Mouse (Mus musculus): ENCODE data around the gene Rgs16. TPM values are rescaled to one million over a fixed set of nuclear protein-coding genes. Genes with fewer than 3 reads are reported as not detected.

Gene Rgs16
- polyA plus RNA-seq, 1 experiment from 2014 or later: 4.0 TPM

DNA sequence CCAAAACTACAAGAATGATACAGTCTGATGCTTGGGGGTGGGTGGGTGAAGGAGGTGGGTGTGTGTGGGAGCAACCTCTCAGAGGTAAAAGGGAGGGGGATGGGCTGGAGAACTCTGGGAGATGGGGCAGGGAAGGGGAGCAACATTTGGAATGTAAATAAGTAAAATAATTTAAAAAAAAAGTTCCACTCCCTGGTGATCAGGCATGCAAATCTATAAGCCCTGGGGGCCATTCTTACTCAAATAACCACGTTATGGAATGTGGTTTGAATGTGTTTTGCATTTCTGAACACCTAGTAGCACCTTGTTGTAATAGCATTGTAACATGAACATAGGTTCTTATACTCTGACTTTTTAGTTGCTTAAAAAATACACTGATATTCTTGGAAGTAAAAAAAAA is 43.2 kb downstream of the Rgs16 start:
- H3K4me1 ChIP-seq (replicated peaks; ENCODE audit: insufficient read depth, low read length): no peaks in the 10 kb centered on the region
- WGBS: 23% methylated on average over 1 of the region's 1 CpGs
- H3K9ac ChIP-seq (ENCODE audit: low read depth, low read length): no peak overlapping the region
- H3K27ac ChIP-seq: no peak overlapping the region
- no peaks in the 10 kb centered on the region for H3K36me3 ChIP-seq (ENCODE audit: insufficient read depth, low read length)
- no peak for TF ChIP-seq CTCF (IDR thresholded peaks at IDR 0.05; ENCODE audit: low read depth)
- H3K4me2 ChIP-seq (ENCODE audit: low read length): no peak overlapping the region
- no peak overlapping the region for H3K4me3 ChIP-seq (replicated peaks; ENCODE audit: low read depth, low read length)
- DNase-seq (ENCODE audit: low spot score) (no peak), ATAC-seq (replicated peaks; ENCODE audit: low FRiP score, low read depth) (no peak)
- no peaks in the 10 kb centered on the region for H3K27me3 ChIP-seq (ENCODE audit: insufficient read depth, low read length)
- no peaks in the 10 kb centered on the region for H3K9me3 ChIP-seq (replicated peaks; ENCODE audit: low read length)

DNA sequence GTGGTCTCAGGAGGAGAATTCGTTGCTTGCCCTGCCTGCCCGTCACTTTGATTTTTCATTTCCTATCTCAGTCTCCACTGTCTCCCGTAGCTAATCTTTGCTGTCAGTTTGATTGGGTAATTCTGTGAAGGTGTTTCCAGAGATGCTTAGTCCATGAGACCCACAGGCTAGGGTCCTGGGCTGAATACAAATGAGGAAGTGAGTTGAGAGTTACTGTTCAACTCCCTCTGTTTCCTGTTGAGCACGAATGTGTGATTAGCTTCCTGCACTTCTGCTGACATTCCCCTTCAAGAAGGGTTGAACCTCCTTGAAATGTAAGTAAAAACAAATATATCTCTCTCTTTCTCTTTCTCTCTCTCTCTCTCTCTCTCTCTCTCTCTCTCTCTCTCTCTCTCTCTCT is 45.5 kb downstream of the Rgs16 start:
- WGBS: 63% methylated on average over 4 of the region's 4 CpGs
- Histone ChIP-seq H3K36me3 (ENCODE audit: insufficient read depth, low read length) (no peaks in the 10 kb centered on the region), H3K27me3 (ENCODE audit: insufficient read depth, low read length) (no peaks in the 10 kb centered on the region), H3K9ac (ENCODE audit: low read depth, low read length) (no peak overlapping the region), H3K4me2 (ENCODE audit: low read length) (no peak overlapping the region), H3K27ac (no peak overlapping the region), H3K9me3 (replicated peaks; ENCODE audit: low read length) (no peaks in the 10 kb centered on the region), H3K4me1 (replicated peaks; ENCODE audit: insufficient read depth, low read length) (no peaks in the 10 kb centered on the region), H3K4me3 (replicated peaks; ENCODE audit: low read depth, low read length) (no peak overlapping the region)
- ATAC-seq (replicated peaks; ENCODE audit: low FRiP score, low read depth): no peak
- no peak for DNase-seq (ENCODE audit: low spot score)
- no peak for TF ChIP-seq CTCF (IDR thresholded peaks at IDR 0.05; ENCODE audit: low read depth)

DNA sequence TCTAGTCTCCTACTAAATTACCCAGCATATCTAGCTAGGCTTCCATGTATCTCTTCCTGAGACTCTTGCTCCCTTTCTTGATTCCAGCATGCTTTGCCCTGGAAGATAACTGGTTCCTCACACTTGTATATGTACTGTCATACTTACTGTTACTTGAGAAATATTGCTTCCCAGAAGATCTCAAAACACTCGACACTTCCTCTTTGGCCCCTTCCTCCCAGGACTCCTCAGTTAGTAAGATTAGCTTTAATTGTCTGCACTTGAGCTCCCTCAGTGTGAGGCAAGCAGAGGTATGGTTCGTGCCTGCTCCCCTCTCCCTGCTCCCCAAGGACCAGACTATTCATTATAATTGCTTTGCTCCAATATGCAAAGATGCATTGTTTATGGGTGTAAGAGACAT is 50.6 kb downstream of the Rgs16 start:
- no peaks in the 10 kb centered on the region for H3K27me3 ChIP-seq (ENCODE audit: insufficient read depth, low read length)
- ATAC-seq (replicated peaks; ENCODE audit: low FRiP score, low read depth): no peak
- WGBS: 55% methylated on average over 2 of the region's 2 CpGs
- H3K9me3 ChIP-seq (replicated peaks; ENCODE audit: low read length): no peaks in the 10 kb centered on the region
- no peaks in the 10 kb centered on the region for H3K36me3 ChIP-seq (ENCODE audit: insufficient read depth, low read length)
- H3K27ac ChIP-seq: no peak overlapping the region
- H3K4me3 ChIP-seq (replicated peaks; ENCODE audit: low read depth, low read length): no peak overlapping the region
- TF ChIP-seq CTCF (IDR thresholded peaks at IDR 0.05; ENCODE audit: low read depth): no peak
- DNase-seq (ENCODE audit: low spot score): no peak
- H3K9ac ChIP-seq (ENCODE audit: low read depth, low read length): no peak overlapping the region
- H3K4me2 ChIP-seq (ENCODE audit: low read length): no peak overlapping the region
- H3K4me1 ChIP-seq (replicated peaks; ENCODE audit: insufficient read depth, low read length): no peaks in the 10 kb centered on the region

DNA sequence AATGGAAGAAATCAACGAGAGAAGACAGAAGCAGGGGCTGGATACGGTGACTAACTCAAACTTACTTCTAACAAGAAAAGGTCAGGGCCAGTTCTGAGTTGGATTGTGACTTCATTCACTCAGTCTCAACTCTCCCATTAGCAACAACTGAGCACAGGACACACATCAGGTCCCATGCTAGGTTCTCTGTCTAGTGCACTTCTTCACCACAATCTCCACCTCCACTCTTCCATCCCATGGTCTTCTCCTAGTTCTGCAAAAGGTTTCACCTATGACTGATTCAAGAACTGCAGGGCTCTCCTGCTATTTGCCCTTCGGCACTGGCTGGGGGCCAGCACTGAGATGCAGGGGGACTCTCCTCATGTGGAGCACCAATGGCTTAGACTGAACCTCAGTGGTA is 54.1 kb downstream of the Rgs16 start:
- DNase-seq (ENCODE audit: low spot score) (no peak), ATAC-seq (replicated peaks; ENCODE audit: low FRiP score, low read depth) (no peak)
- H3K9me3 ChIP-seq (replicated peaks; ENCODE audit: low read length): no peaks in the 10 kb centered on the region
- no peak overlapping the region for H3K4me2 ChIP-seq (ENCODE audit: low read length)
- H3K27ac ChIP-seq: no peak overlapping the region
- no peaks in the 10 kb centered on the region for H3K36me3 ChIP-seq (ENCODE audit: insufficient read depth, low read length)
- WGBS: 48% methylated on average over 3 of the region's 3 CpGs
- no peak overlapping the region for H3K9ac ChIP-seq (ENCODE audit: low read depth, low read length)
- no peak for TF ChIP-seq CTCF (IDR thresholded peaks at IDR 0.05; ENCODE audit: low read depth)
- no peaks in the 10 kb centered on the region for H3K27me3 ChIP-seq (ENCODE audit: insufficient read depth, low read length)
- no peak overlapping the region for H3K4me3 ChIP-seq (replicated peaks; ENCODE audit: low read depth, low read length)
- H3K4me1 ChIP-seq (replicated peaks; ENCODE audit: insufficient read depth, low read length): no peaks in the 10 kb centered on the region

Other genes with a start within 250 kb of the Rgs16 start
- gene Npl, start 190.3 kb upstream of the Rgs16 start, polyA plus RNA-seq (2015; fragmentation: Nextera tagmentation; extraction: Ambion mirVana): 35.2 and 40.4 TPM in 2 replicates
- gene Rgs8, start 87.3 kb upstream of the Rgs16 start, polyA plus RNA-seq (2015; fragmentation: Nextera tagmentation; extraction: Ambion mirVana): 0.03 and 0.23 TPM in 2 replicates
- gene Rnasel, start 9.1 kb downstream of the Rgs16 start, polyA plus RNA-seq (2015; fragmentation: Nextera tagmentation; extraction: Ambion mirVana): 10.8 TPM in 2 replicates
- not detected in 2 replicates for gene Rgsl1, start 103.8 kb downstream of the Rgs16 start, polyA plus RNA-seq (2015; fragmentation: Nextera tagmentation; extraction: Ambion mirVana)
- gene Teddm1b, start 134.0 kb downstream of the Rgs16 start, polyA plus RNA-seq (2015; fragmentation: Nextera tagmentation; extraction: Ambion mirVana): 0.11 and 0.23 TPM in 2 replicates
- not detected in 2 replicates for gene Teddm1a, start 151.4 kb downstream of the Rgs16 start, polyA plus RNA-seq (2015; fragmentation: Nextera tagmentation; extraction: Ambion mirVana)
- gene Glul, start 159.6 kb downstream of the Rgs16 start, polyA plus RNA-seq (2015; fragmentation: Nextera tagmentation; extraction: Ambion mirVana): 226 and 230 TPM in 2 replicates
- gene Teddm2, start 159.9 kb downstream of the Rgs16 start, polyA plus RNA-seq (2015; fragmentation: Nextera tagmentation; extraction: Ambion mirVana): 0.52 and 0.63 TPM in 2 replicates

All from kidney, postnatal 0 days (tissue).